Mouse (Mus musculus): ENCODE results near the gene Polr2l. TPM values are rescaled to one million over a fixed set of nuclear protein-coding genes. Genes with fewer than 3 reads are reported as not detected.

Polr2l gene
- polyA plus RNA-seq, 1 experiment, result 21.1 TPM

- no peaks in the 10 kb centered on the region for H3K27me3 ChIP-seq (ENCODE audit: control insufficient read depth, insufficient read depth, low read length)
- no peaks in the 10 kb centered on the region; the same call in 1 of the 2 replicates for H3K36me3 ChIP-seq (ENCODE audit: control insufficient read depth, insufficient read depth, low read length)
- H3K4me1 ChIP-seq (ENCODE audit: control insufficient read depth, insufficient read depth, low read length), result no peaks in the 10 kb centered on the region
- no peak overlapping the region for H3K4me3 ChIP-seq (ENCODE audit: control insufficient read depth, low read depth, low read length)
- TF ChIP-seq POLR2A (IDR thresholded peaks at IDR 0.05; ENCODE audit: control insufficient read depth, low read depth, low read length) (no peak), CTCF (IDR thresholded peaks at IDR 0.05; ENCODE audit: control insufficient read depth, insufficient read depth, insufficient replicate concordance, low read depth, low read length) (no peak)
- H3K27ac ChIP-seq (ENCODE audit: control insufficient read depth, insufficient read depth, low read depth, low read length), result no peak overlapping the region
These were observed 35.8 kb upstream of the Polr2l start for GRCm38 (mm10) chr7:141510681-141511191.

DNA sequence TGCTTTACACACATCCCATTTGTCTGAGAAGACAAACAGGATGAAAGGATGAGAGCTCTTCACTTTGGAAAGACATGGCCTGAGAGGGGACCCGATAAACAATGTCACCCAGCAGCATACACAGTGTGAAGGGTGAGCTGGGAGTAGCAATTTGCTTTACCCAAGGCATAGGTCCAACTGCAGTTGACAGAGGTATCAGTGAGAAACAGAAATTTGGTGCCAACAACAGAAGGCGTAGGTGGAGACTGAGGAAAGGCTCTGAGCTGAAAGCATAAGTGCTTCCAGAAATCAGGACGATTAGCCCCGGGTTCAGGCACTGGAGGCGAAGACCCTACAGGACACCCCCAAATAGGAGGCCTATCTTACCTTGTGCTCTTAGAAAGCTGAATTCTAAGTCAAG is 35.3 kb upstream of the Polr2l start:
- no peak for TF ChIP-seq POLR2A (IDR thresholded peaks at IDR 0.05; ENCODE audit: control insufficient read depth, low read depth, low read length)
- no peak for TF ChIP-seq CTCF (IDR thresholded peaks at IDR 0.05; ENCODE audit: control insufficient read depth, insufficient read depth, insufficient replicate concordance, low read depth, low read length)
- Histone ChIP-seq H3K27ac (ENCODE audit: control insufficient read depth, insufficient read depth, low read depth, low read length) (no peak overlapping the region), H3K27me3 (ENCODE audit: control insufficient read depth, insufficient read depth, low read length) (no peaks in the 10 kb centered on the region), H3K4me3 (ENCODE audit: control insufficient read depth, low read depth, low read length) (no peak overlapping the region), H3K4me1 (ENCODE audit: control insufficient read depth, insufficient read depth, low read length) (no peaks in the 10 kb centered on the region), H3K36me3 (ENCODE audit: control insufficient read depth, insufficient read depth, low read length) (no peaks in the 10 kb centered on the region; the same call in 1 of the 2 replicates)

DNA sequence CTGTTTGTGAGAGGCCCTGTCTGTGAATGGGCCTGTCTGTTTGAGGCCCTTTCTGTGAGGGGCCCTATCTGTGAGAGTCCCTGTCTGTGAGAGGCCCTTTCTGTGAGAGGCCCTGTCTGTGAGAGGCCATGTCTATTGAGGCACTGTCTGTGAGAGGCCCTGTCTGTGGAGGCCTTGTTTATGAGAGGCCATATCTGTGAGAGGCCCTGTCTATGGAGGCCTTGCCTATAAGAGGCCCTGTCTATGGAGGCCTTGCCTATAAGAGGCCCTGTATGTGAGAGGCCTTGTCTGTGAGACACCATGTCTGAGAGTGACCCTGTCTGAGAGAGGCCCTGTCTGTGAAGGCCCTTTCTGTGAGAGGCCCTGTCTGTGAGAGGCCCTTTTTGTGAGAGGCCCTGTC is 33.2 kb upstream of the Polr2l start:
- Histone ChIP-seq H3K27ac (ENCODE audit: control insufficient read depth, insufficient read depth, low read depth, low read length) (no peak overlapping the region), H3K4me1 (ENCODE audit: control insufficient read depth, insufficient read depth, low read length) (no peaks in the 10 kb centered on the region), H3K36me3 (ENCODE audit: control insufficient read depth, insufficient read depth, low read length) (no peaks in the 10 kb centered on the region), H3K27me3 (ENCODE audit: control insufficient read depth, insufficient read depth, low read length) (no peaks in the 10 kb centered on the region), H3K4me3 (ENCODE audit: control insufficient read depth, low read depth, low read length) (no peak overlapping the region)
- TF ChIP-seq POLR2A (IDR thresholded peaks at IDR 0.05; ENCODE audit: control insufficient read depth, low read depth, low read length) (no peak), CTCF (IDR thresholded peaks at IDR 0.05; ENCODE audit: control insufficient read depth, insufficient read depth, insufficient replicate concordance, low read depth, low read length) (no peak)

DNA sequence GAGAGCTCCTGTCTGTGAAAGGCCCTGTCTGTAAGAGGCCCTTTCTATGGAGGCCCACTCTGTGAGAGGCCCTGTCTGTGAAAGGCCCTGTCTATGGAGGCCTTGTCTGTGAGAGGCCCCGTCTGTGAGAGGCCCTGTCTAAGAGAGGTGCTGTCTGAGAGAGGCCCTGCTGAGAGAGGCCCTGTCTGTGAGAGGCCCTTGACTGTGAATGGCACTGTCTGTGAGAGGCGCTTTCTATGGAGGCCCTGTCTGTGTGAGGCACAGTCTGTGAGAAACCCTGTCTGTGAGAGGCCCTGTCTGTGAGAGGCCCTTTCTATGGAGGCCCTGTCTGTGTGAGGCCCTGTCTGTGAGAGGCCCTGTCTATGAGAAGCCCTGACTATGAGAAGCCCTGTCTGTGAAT is 31.3 kb upstream of the Polr2l start:
- Histone ChIP-seq H3K4me3 (ENCODE audit: control insufficient read depth, low read depth, low read length) (no peak overlapping the region), H3K27ac (ENCODE audit: control insufficient read depth, insufficient read depth, low read depth, low read length) (peak overlapping the region; percentile 63; the same call in 1 of the 2 replicates), H3K4me1 (ENCODE audit: control insufficient read depth, insufficient read depth, low read length) (no peaks in the 10 kb centered on the region), H3K36me3 (ENCODE audit: control insufficient read depth, insufficient read depth, low read length) (no peaks in the 10 kb centered on the region), H3K27me3 (ENCODE audit: control insufficient read depth, insufficient read depth, low read length) (no peaks in the 10 kb centered on the region)
- TF ChIP-seq POLR2A (IDR thresholded peaks at IDR 0.05; ENCODE audit: control insufficient read depth, low read depth, low read length), result no peak
- no peak for TF ChIP-seq CTCF (IDR thresholded peaks at IDR 0.05; ENCODE audit: control insufficient read depth, insufficient read depth, insufficient replicate concordance, low read depth, low read length)

DNA sequence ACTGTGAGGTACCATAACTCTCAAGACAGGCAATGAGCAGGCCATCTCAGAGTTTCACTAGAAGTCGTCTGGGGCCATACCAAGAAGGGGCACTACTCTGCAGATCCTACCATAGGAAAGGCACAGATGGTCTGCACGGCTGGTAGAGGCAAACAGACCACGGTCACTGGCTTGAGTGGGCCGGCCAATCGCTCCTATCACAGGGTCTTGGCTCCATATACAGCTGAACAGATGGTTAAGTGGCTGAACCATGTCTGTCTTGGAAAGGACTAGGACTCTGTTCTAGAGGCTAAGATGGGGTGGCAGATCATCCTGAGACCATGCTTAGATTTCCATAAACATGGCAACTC is 27.6 kb upstream of the Polr2l start:
- TF ChIP-seq POLR2A (IDR thresholded peaks at IDR 0.05; ENCODE audit: control insufficient read depth, low read depth, low read length) (no peak), CTCF (IDR thresholded peaks at IDR 0.05; ENCODE audit: control insufficient read depth, insufficient read depth, insufficient replicate concordance, low read depth, low read length) (no peak)
- no peak overlapping the region for H3K27ac ChIP-seq (ENCODE audit: control insufficient read depth, insufficient read depth, low read depth, low read length)
- no peaks in the 10 kb centered on the region for H3K4me1 ChIP-seq (ENCODE audit: control insufficient read depth, insufficient read depth, low read length)
- no peaks in the 10 kb centered on the region for H3K36me3 ChIP-seq (ENCODE audit: control insufficient read depth, insufficient read depth, low read length)
- H3K4me3 ChIP-seq (ENCODE audit: control insufficient read depth, low read depth, low read length), result no peak overlapping the region
- no peaks in the 10 kb centered on the region for H3K27me3 ChIP-seq (ENCODE audit: control insufficient read depth, insufficient read depth, low read length)

DNA sequence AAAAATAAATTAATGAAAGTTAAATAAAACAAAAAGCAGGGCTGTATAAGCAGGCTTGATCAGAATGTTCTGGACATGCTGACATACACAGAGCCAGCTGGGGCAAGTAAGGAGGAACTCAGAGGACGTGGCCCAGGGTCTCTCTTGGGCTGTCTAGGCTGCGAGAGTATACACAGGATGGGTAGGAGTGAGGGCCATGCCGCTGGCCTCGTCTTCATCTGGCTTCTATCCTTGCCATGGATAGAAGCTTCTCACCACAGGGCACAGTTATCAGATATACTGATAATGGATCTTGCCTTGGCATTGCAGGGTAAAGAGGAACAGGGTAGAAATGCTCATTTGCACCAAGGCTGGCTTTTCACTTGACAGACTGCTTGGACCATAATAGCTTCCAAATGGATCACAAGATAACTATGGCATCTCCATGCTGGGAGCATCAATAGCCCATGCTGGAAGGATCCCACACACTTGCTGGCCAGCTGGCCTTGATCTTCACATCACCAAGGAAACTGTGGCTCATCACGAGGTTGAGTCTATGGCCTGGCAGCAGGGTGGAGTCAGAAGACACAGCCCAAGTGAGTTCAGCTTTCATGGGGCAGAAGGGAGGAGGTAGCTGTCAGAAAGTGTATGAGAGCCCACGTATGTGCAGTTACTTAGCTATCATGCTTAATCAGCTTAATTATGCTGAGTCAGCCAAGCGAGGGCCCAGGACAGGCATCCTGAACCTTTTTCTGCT is 27.1 kb upstream of the Polr2l start:
- TF ChIP-seq CTCF (IDR thresholded peaks at IDR 0.05; ENCODE audit: control insufficient read depth, insufficient read depth, insufficient replicate concordance, low read depth, low read length) (no peak), POLR2A (IDR thresholded peaks at IDR 0.05; ENCODE audit: control insufficient read depth, low read depth, low read length) (no peak)
- no peaks in the 10 kb centered on the region for H3K36me3 ChIP-seq (ENCODE audit: control insufficient read depth, insufficient read depth, low read length)
- H3K4me3 ChIP-seq (ENCODE audit: control insufficient read depth, low read depth, low read length), result no peak overlapping the region

GRCm38 (mm10) chr7:141497600-141497999 is 22.7 kb upstream of the Polr2l start:
- no peaks in the 10 kb centered on the region for H3K27me3 ChIP-seq (ENCODE audit: control insufficient read depth, insufficient read depth, low read length)
- TF ChIP-seq POLR2A (IDR thresholded peaks at IDR 0.05; ENCODE audit: control insufficient read depth, low read depth, low read length) (no peak), CTCF (IDR thresholded peaks at IDR 0.05; ENCODE audit: control insufficient read depth, insufficient read depth, insufficient replicate concordance, low read depth, low read length) (no peak)
- no peak overlapping the region for H3K27ac ChIP-seq (ENCODE audit: control insufficient read depth, insufficient read depth, low read depth, low read length)
- H3K4me1 ChIP-seq (ENCODE audit: control insufficient read depth, insufficient read depth, low read length), result no peaks in the 10 kb centered on the region
- no peaks in the 10 kb centered on the region for H3K36me3 ChIP-seq (ENCODE audit: control insufficient read depth, insufficient read depth, low read length)
- no peak overlapping the region for H3K4me3 ChIP-seq (ENCODE audit: control insufficient read depth, low read depth, low read length)

More for the DNA sequence above, 27.1 kb upstream of the Polr2l start:
- no peak overlapping the region for H3K27ac ChIP-seq (ENCODE audit: control insufficient read depth, insufficient read depth, low read depth, low read length)
- no peaks in the 10 kb centered on the region for H3K4me1 ChIP-seq (ENCODE audit: control insufficient read depth, insufficient read depth, low read length)
- H3K27me3 ChIP-seq (ENCODE audit: control insufficient read depth, insufficient read depth, low read length), result no peaks in the 10 kb centered on the region
